Mouse (Mus musculus) neural tube, embryonic 10.5 days (tissue): ENCODE results near the gene Foxg1.

Source experiments
- DNase-seq: peaks from one replicate; pipeline ENCODE4 v3.0.0-alpha.2; 2017; ENCODE audit warnings: low spot score; ENCODE audit errors: extremely low spot score

Gene Foxg1

GRCm38 (mm10) chr12:49382565-49383520, at the start of gene Foxg1:
TSS of gene Foxg1 (plus strand) at chr12:49382660.
- DNase-seq, result peak; percentile 61

GRCm38 (mm10) chr12:49349697-49350096, 32.8 kb upstream of the Foxg1 start:
- no peak for DNase-seq

GRCm38 (mm10) chr12:49368931-49369330, 13.5 kb upstream of the Foxg1 start:
- no peak for DNase-seq

GRCm38 (mm10) chr12:49372170-49372569, 10.3 kb upstream of the Foxg1 start:
- DNase-seq, result no peak

- no peak for DNase-seq
Observed at GRCm38 (mm10) chr12:49373176-49373575, 9.3 kb upstream of the Foxg1 start.

GRCm38 (mm10) chr12:49373821-49374605, 8.4 kb upstream of the Foxg1 start:
- peak; percentile 55 for DNase-seq

GRCm38 (mm10) chr12:49374606-49374995, 7.9 kb upstream of the Foxg1 start:
- peak; percentile 65 for DNase-seq

- no peak for DNase-seq
Observed at GRCm38 (mm10) chr12:49375427-49376317, 6.8 kb upstream of the Foxg1 start.

- no peak for DNase-seq
Observed at GRCm38 (mm10) chr12:49376318-49376992, 6.0 kb upstream of the Foxg1 start.

- DNase-seq, result peak; percentile 65
Observed at GRCm38 (mm10) chr12:49377281-49377970, 5.0 kb upstream of the Foxg1 start.

- no peak for DNase-seq
Observed at GRCm38 (mm10) chr12:49378920-49379319, 3.5 kb upstream of the Foxg1 start.

GRCm38 (mm10) chr12:49379446-49379845, 3.0 kb upstream of the Foxg1 start:
- DNase-seq, result no peak

GRCm38 (mm10) chr12:49380442-49380841, 2.0 kb upstream of the Foxg1 start:
- no peak for DNase-seq

GRCm38 (mm10) chr12:49381031-49381525, 1.4 kb upstream of the Foxg1 start:
- DNase-seq, result no peak

- peak; percentile 56 for DNase-seq
Observed at GRCm38 (mm10) chr12:49381721-49382365, 617 bp upstream of the Foxg1 start.

- peak; percentile 77 for DNase-seq
Observed at GRCm38 (mm10) chr12:49383521-49384133, 1.2 kb downstream of the Foxg1 start.

GRCm38 (mm10) chr12:49384295-49384875, 1.9 kb downstream of the Foxg1 start:
- DNase-seq, result peak; percentile 60

- peak; percentile 69 for DNase-seq
Observed at GRCm38 (mm10) chr12:49384876-49385630, 2.6 kb downstream of the Foxg1 start, which contains the start of gene Gm43517. TSS of gene Gm43517 (plus strand) at chr12:49385174.
